Mouse (Mus musculus): ENCODE results near the gene Prrx1. TPM values are rescaled to one million over a fixed set of nuclear protein-coding genes. Genes with fewer than 3 reads are reported as not detected.
A peak's percentile ranks its signal among the peaks of the same experiment; 100 is the strongest.

Gene Prrx1
- polyA plus RNA-seq, 1 experiment from 2014 or later, result 145 TPM

DNA sequence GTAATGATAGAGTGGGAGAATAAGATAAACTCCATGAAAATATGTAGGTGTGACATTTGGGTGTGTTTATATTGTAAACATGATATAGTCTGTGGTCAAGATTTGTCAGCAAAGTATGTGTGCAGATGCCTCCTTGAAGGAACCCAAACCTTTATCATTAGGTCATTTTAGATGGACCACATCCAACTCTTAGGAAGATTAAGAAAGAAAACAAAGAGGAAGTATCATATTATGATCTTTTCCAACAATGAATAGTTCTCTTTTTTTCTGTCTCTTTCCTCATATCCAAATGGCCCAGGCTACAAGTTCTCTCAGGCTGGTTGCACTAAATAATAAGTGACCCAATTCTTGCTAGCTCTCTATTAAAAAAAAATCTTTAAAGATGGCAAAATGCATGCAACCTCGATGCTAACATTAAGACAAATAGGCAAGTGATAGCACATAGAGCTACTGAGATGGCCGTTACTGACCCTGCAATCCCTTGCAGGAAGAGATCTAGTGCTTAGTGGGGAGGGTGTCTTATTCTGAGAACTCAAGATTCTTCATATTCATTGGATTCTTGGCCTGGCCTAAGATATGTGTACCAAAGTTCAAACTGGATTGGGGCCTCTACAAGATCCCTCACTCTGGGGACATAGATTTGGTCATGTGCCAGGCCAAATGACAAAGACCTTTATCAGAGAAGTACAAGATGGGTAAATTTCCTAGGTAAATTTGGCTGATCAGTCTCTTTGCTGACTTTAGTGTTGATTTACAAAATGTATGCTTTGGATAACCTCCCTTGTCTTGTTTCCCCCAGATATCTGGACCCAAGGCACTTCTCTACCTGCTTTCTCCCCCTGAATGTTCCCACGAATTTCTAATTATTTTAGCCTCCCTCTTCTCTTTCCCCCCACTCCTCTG is 6.4 kb upstream of the Prrx1 start:
- WGBS, result 73% methylated on average over 3 of the region's 3 CpGs

DNA sequence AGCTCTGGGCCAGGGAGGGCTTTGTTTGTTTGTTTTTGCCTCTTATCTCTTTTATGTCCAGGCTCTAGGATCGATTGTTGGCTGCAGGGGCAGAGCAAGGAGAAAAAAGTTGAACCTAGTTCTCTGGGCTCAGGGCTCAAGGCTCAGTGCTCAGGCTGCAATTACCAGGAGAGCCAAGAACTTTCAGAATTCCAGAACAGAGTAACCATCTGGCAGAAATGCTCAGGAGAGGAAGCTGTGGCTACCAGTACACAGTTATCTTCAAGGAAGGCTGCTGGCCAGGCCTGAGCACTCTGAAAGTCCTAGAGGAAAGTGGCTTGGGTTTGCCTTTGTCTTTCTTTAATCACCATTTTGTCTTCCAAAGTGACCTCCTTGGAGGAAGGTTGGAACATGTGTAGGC is 3.4 kb upstream of the Prrx1 start:
- H3K36me3 ChIP-seq (replicated peaks; ENCODE audit: control insufficient read depth, insufficient read depth, low read depth, low read length), result no peaks in the 10 kb centered on the region
- ATAC-seq (replicated peaks; ENCODE audit: insufficient number of reproducible peaks, low FRiP score, low TSS enrichment, low read depth) (no peak), DNase-seq (ENCODE audit: low spot score) (no peak)
- H3K27ac ChIP-seq (replicated peaks; ENCODE audit: low read depth, low read length), result no peak overlapping the region
- no peaks in the 10 kb centered on the region for H3K9me3 ChIP-seq (replicated peaks; ENCODE audit: control insufficient read depth, low read length)
- H3K4me3 ChIP-seq (ENCODE audit: low read depth, low read length), result no peak overlapping the region
- no peak overlapping the region for H3K4me2 ChIP-seq (ENCODE audit: low read depth, low read length)
- H3K9ac ChIP-seq (replicated peaks; ENCODE audit: low read length), result no peak overlapping the region
- H3K27me3 ChIP-seq (ENCODE audit: control insufficient read depth, insufficient read depth, low read length), result peaks cover 2% of the 10 kb centered on the region; the same call in 1 of the 2 replicates
- WGBS, result 24% methylated on average over 1 of the region's 1 CpGs
- H3K4me1 ChIP-seq (ENCODE audit: control insufficient read depth, insufficient read depth, low read length), result no peaks in the 10 kb centered on the region

More for the DNA sequence above, 6.4 kb upstream of the Prrx1 start:
- Histone ChIP-seq H3K27ac (replicated peaks; ENCODE audit: low read depth, low read length) (no peak overlapping the region), H3K36me3 (replicated peaks; ENCODE audit: control insufficient read depth, insufficient read depth, low read depth, low read length) (no peaks in the 10 kb centered on the region), H3K27me3 (ENCODE audit: control insufficient read depth, insufficient read depth, low read length) (peaks cover 2% of the 10 kb centered on the region; the same call in 1 of the 2 replicates), H3K4me3 (ENCODE audit: low read depth, low read length) (no peak overlapping the region), H3K9me3 (replicated peaks; ENCODE audit: control insufficient read depth, low read length) (no peaks in the 10 kb centered on the region), H3K9ac (replicated peaks; ENCODE audit: low read length) (no peak overlapping the region), H3K4me1 (ENCODE audit: control insufficient read depth, insufficient read depth, low read length) (no peaks in the 10 kb centered on the region), H3K4me2 (ENCODE audit: low read depth, low read length) (no peak overlapping the region)
- no peak for ATAC-seq (replicated peaks; ENCODE audit: insufficient number of reproducible peaks, low FRiP score, low TSS enrichment, low read depth)
- no peak for DNase-seq (ENCODE audit: low spot score)

DNA sequence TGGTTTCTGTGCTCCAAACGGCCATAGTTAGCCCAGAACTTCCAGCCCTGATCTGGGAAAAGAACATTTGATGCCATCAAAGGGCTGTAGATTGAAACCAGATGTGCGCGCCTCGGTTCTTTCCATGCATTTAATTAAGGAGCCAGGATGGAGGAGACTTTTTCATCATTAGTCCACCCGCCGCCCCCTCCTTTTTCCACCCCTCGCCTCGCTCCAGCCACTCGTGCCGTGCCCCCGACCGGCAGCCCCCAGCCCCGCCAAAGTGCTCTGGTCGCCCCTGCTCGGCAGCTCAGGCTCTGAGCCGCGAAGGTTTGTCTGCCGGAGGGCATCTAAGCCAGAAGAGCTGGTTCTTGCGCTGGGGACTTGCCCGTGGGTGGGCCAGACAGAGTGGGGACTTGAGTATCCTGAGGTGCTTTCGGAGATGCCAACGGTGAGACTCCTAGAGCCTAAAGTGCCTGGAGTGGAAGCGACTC is 1.4 kb upstream of the Prrx1 start:
- H3K27me3 ChIP-seq (ENCODE audit: control insufficient read depth, insufficient read depth, low read length), result peaks cover 2% of the 10 kb centered on the region; the same call in 1 of the 2 replicates
- peak overlapping the region; percentile 5; the same call in 1 of the 2 replicates for H3K4me3 ChIP-seq (ENCODE audit: low read depth, low read length)
- H3K27ac ChIP-seq (replicated peaks; ENCODE audit: low read depth, low read length), result peak overlapping the region; percentile 100
- H3K9me3 ChIP-seq (replicated peaks; ENCODE audit: control insufficient read depth, low read length), result no peaks in the 10 kb centered on the region
- H3K4me1 ChIP-seq (ENCODE audit: control insufficient read depth, insufficient read depth, low read length), result no peaks in the 10 kb centered on the region
- under 1% methylated on average over 23 of the region's 23 CpGs for WGBS
- DNase-seq (ENCODE audit: low spot score) (peak; percentile 93), ATAC-seq (replicated peaks; ENCODE audit: insufficient number of reproducible peaks, low FRiP score, low TSS enrichment, low read depth) (peak; percentile 31; the same call in 1 of the 2 replicates)
- peak overlapping the region; percentile 26 for H3K9ac ChIP-seq (replicated peaks; ENCODE audit: low read length)
- H3K4me2 ChIP-seq (ENCODE audit: low read depth, low read length), result peak overlapping the region; percentile 64
- H3K36me3 ChIP-seq (replicated peaks; ENCODE audit: control insufficient read depth, insufficient read depth, low read depth, low read length), result no peaks in the 10 kb centered on the region

DNA sequence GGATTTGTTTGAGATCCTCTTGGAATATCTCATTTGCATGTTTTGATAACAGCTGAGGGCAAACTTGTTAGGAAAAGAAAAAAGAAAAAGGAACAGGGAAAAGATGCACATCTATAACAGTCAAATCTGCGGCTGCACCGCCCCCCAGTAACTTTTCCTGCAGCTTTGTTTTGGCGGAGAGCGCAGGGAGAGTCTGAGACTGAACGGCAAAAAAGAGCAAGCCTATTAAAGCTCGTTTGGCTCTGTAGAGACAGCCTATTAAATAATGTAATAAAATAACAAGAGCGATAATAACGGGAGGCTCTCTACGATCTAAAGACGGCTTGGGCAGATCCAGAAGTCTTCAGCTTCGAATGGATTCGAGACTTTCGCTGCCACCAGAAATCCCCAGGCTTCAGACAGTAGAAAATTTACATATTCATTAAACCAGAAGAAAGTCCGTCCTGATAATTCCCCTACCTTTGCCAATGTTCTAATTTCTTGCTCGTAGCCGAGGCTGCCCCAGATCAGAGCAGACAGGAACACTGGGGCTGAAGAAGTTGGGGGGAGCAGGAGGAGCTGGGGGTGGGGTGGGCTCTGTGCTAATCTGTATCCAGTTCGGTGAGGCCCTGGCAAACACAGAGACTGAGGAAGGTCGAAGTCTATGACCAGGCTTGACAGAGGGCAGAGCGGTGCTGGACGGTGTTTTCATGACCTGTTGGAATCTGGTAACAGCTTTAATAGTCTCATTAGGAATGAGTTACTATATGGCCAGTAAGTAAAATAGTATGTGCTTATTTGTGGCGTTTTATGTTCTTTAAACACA is 613 bp upstream of the Prrx1 start:
- DNase-seq (ENCODE audit: low spot score) (peak; percentile 69), ATAC-seq (replicated peaks; ENCODE audit: insufficient number of reproducible peaks, low FRiP score, low TSS enrichment, low read depth) (peak; percentile 54; the same call in 1 of the 2 replicates)
- H3K27me3 ChIP-seq (ENCODE audit: control insufficient read depth, insufficient read depth, low read length), result peaks cover 2% of the 10 kb centered on the region; the same call in 1 of the 2 replicates
- peak overlapping the region; percentile 64 for H3K4me2 ChIP-seq (ENCODE audit: low read depth, low read length)
- H3K4me1 ChIP-seq (ENCODE audit: control insufficient read depth, insufficient read depth, low read length), result no peaks in the 10 kb centered on the region
- no peaks in the 10 kb centered on the region for H3K36me3 ChIP-seq (replicated peaks; ENCODE audit: control insufficient read depth, insufficient read depth, low read depth, low read length)
- peak overlapping the region; percentile 100 for H3K27ac ChIP-seq (replicated peaks; ENCODE audit: low read depth, low read length)
- H3K4me3 ChIP-seq (ENCODE audit: low read depth, low read length), result peak overlapping the region; percentile 87
- no peaks in the 10 kb centered on the region for H3K9me3 ChIP-seq (replicated peaks; ENCODE audit: control insufficient read depth, low read length)
- H3K9ac ChIP-seq (replicated peaks; ENCODE audit: low read length), result peak overlapping the region; percentile 99
- under 1% methylated on average over 21 of the region's 21 CpGs for WGBS

DNA sequence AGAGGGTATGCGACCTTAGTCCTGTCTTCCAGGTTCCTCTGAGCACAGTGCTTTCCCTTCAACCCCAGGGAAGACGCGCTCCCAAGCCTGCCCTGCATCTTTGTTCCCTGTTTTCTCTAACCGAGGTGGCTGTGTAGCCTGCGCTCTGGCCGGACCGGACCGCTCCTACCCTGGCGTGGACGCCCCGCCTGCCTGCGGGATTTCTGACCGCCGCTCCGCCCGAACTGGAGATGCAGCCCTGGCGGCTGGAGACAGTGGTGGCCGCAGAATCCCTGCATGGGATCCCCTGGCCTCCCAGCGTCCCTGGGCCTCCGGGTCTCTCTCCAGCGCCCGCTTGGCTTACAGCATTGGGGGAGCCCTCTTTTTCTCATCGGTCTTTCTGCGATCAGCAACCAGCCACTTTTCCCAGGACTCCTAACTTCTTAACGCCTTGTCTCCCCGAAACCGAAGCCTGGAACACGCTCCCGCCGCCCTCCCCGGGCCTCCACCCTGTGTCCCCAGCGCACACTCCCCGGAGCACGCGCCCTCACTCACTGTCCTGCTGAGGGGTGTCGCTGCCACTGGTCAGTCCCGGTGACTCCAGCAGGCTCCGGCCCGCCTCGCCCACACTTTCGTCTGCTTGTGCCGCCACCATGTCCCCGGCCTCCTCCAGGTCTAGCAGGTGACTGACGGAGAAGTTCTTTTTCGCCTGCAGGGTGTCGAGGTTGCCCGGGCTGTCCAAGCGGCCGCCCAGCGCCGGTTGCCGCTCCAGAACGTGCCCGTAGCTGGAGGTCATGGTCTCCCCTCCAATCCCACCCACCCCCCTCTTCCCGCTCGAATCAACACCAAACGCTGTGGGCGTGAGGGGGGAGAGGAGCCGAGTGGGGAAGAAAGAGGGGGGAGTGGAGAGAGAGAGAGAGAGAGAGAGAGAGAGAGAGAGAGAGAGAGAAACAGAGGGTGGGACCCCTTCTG is 1.4 kb downstream of the Prrx1 start:
- Histone ChIP-seq H3K9me3 (replicated peaks; ENCODE audit: control insufficient read depth, low read length) (no peaks in the 10 kb centered on the region), H3K27ac (replicated peaks; ENCODE audit: low read depth, low read length) (peak overlapping the region; percentile 100), H3K36me3 (replicated peaks; ENCODE audit: control insufficient read depth, insufficient read depth, low read depth, low read length) (no peaks in the 10 kb centered on the region), H3K4me1 (ENCODE audit: control insufficient read depth, insufficient read depth, low read length) (no peaks in the 10 kb centered on the region; the same call in 1 of the 2 replicates), H3K4me3 (ENCODE audit: low read depth, low read length) (peak overlapping the region; percentile 87), H3K27me3 (ENCODE audit: control insufficient read depth, insufficient read depth, low read length) (peaks cover 2% of the 10 kb centered on the region; the same call in 1 of the 2 replicates), H3K9ac (replicated peaks; ENCODE audit: low read length) (peak overlapping the region; percentile 99), H3K4me2 (ENCODE audit: low read depth, low read length) (peak overlapping the region; percentile 64)
- DNase-seq (ENCODE audit: low spot score) (peak; percentile 69), ATAC-seq (replicated peaks; ENCODE audit: insufficient number of reproducible peaks, low FRiP score, low TSS enrichment, low read depth) (peak; percentile 29; the same call in 1 of the 2 replicates)
- 0% methylated on average over 59 of the region's 59 CpGs for WGBS

DNA sequence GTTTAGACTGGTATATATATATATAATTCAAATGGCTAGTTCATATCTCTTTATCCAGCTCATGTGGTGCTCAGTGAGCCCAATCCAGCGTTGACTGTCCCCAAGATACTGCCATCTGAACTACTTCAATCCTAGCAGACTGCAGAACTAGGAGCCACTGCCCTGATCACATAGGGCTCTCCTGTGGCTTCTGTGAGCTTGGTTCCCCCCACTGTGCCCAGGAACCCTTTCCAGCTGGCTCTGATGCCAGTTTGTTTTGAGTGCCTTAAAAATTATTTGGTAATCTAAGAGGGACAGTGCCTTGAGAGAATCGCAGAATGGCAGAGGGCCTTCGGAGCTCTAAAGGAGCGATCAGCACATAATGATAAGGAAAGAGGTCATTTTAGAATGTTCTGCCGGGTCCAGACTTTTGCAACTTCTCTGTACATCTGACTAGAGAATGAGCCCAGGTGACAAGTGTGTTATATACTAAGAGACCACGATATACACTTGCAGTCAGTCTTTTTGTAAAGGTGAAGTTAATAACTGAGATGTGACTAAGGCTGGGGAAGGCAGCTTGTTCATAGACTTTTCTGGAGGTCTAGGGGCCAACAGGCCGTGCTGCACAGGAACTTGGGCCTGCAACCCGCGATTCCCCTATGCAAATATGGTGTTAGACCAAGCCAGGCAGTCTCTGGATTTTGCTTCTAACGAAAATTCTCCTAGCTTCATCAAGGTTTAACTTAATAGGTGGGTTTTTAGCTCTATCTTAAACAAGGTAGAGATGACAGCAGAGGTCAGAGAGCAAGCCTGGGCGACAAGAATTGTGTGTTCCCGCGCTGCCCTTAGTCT is 2.3 kb downstream of the Prrx1 start:
- 4% methylated on average over 13 of the region's 13 CpGs for WGBS
- Histone ChIP-seq H3K9ac (replicated peaks; ENCODE audit: low read length) (peak overlapping the region; percentile 99), H3K27me3 (ENCODE audit: control insufficient read depth, insufficient read depth, low read length) (peaks cover 2% of the 10 kb centered on the region; the same call in 1 of the 2 replicates), H3K9me3 (replicated peaks; ENCODE audit: control insufficient read depth, low read length) (no peaks in the 10 kb centered on the region), H3K4me2 (ENCODE audit: low read depth, low read length) (peak overlapping the region; percentile 64), H3K4me3 (ENCODE audit: low read depth, low read length) (peak overlapping the region; percentile 87), H3K36me3 (replicated peaks; ENCODE audit: control insufficient read depth, insufficient read depth, low read depth, low read length) (no peaks in the 10 kb centered on the region), H3K4me1 (ENCODE audit: control insufficient read depth, insufficient read depth, low read length) (no peaks in the 10 kb centered on the region; the same call in 1 of the 2 replicates), H3K27ac (replicated peaks; ENCODE audit: low read depth, low read length) (peak overlapping the region; percentile 100)
- DNase-seq (ENCODE audit: low spot score), result peak; percentile 26
- no peak for ATAC-seq (replicated peaks; ENCODE audit: insufficient number of reproducible peaks, low FRiP score, low TSS enrichment, low read depth)
